Mouse (Mus musculus) forebrain, embryonic 10.5 days (tissue): ENCODE results near the gene Trim72. TPM values are rescaled to one million over a fixed set of nuclear protein-coding genes. Genes with fewer than 3 reads are reported as not detected.

Source experiments
- DNase-seq: peaks from one replicate; pipeline ENCODE4 v3.0.0-alpha.2; 2017; ENCODE audit warnings: low spot score; ENCODE audit errors: extremely low spot score
- H3K27ac ChIP-seq: fragments of 300-500 bp; sonication (generic); 2 replicates; pipeline ENCODE4 v1.5.1; 2016; ENCODE audit warnings: mild to moderate bottlenecking
- H3K27me3 ChIP-seq: fragments of 300-500 bp; sonication (generic); 2 replicates; pipeline ENCODE4 v1.6.1; 2016; ENCODE audit warnings: mild to moderate bottlenecking; ENCODE audit not compliant: poor library complexity, severe bottlenecking
- H3K36me3 ChIP-seq: fragments of 300-500 bp; sonication (generic); replicated peaks from 2 replicates; pipeline ENCODE4 v1.6.1; 2016; ENCODE audit warnings: mild to moderate bottlenecking, moderate library complexity
- H3K4me1 ChIP-seq: fragments of 300-500 bp; sonication (generic); 2 replicates; pipeline ENCODE4 v1.6.1; 2016
- H3K4me3 ChIP-seq: fragments of 300-500 bp; sonication (generic); 2 replicates; pipeline ENCODE4 v1.5.1; 2016; ENCODE audit warnings: mild to moderate bottlenecking, moderate library complexity
- H3K9me3 ChIP-seq: fragments of 300-500 bp; sonication (generic); 2 replicates; pipeline ENCODE4 v1.6.1; 2016; ENCODE audit warnings: mild to moderate bottlenecking, moderate library complexity
- WGBS: fragments of 180-500 bp; shearing (Covaris S2); methylation state at CpG from one replicate; pipeline ENCODE4 v1.1.7; 2016; 5-methylcytosine and 5-hydroxymethylcytosine counted together
- polyA plus RNA-seq: library from polyadenylated mRNA; unstranded; fragments of >200 nt; fragmentation: Nextera tagmentation; extraction: Ambion mirVana; gene quantifications from 2 replicates; pipeline ENCODE4 v1.2.1, GENCODE M21; 2016

Gene Trim72
- polyA plus RNA-seq: not detected in 2 replicates

- H3K4me1 ChIP-seq: peaks cover 18% of the 10 kb centered on the region
- no peaks in the 10 kb centered on the region for H3K9me3 ChIP-seq
- H3K27me3 ChIP-seq: peaks cover 32% of the 10 kb centered on the region
- H3K27ac ChIP-seq: peak within 1 kb of the TSS; percentile 9; the same call in 1 of the 2 replicates
- peak within 1 kb of the TSS; percentile 30 for H3K4me3 ChIP-seq
- no peak for DNase-seq
- WGBS: 95% methylated on average over 2 of the region's 2 CpGs
- no peaks in the 10 kb centered on the region for H3K36me3 ChIP-seq
These were observed at the start of gene Trim72 for GRCm38 (mm10) chr7:128003688-128004087. Trim72 (plus strand) TSS chr7:128003949.

GRCm38 (mm10) chr7:127959364-127959763, 44.4 kb upstream of the Trim72 start:
- no peak for DNase-seq
- 80% methylated on average over 5 of the region's 5 CpGs for WGBS
- no peaks in the 10 kb centered on the region for H3K9me3 ChIP-seq
- H3K4me3 ChIP-seq: no peak overlapping the region
- no peaks in the 10 kb centered on the region for H3K27me3 ChIP-seq
- H3K4me1 ChIP-seq: no peaks in the 10 kb centered on the region
- H3K36me3 ChIP-seq: no peaks in the 10 kb centered on the region
- H3K27ac ChIP-seq: no peak overlapping the region

- 18% methylated on average over 10 of the region's 10 CpGs for WGBS
- Histone ChIP-seq H3K4me3 (peak overlapping the region; percentile 96), H3K4me1 (peaks cover 24% of the 10 kb centered on the region), H3K36me3 (peaks cover 26% of the 10 kb centered on the region), H3K9me3 (no peaks in the 10 kb centered on the region), H3K27ac (peak overlapping the region; percentile 100), H3K27me3 (no peaks in the 10 kb centered on the region)
- peak; percentile 22 for DNase-seq
These were observed 37.3 kb upstream of the Trim72 start for GRCm38 (mm10) chr7:127966371-127966918.

GRCm38 (mm10) chr7:127967004-127967921, 36.5 kb upstream of the Trim72 start, which contains the start of gene Fus:
Fus (plus strand) TSS chr7:127967457.
- no peaks in the 10 kb centered on the region for H3K27me3 ChIP-seq
- DNase-seq: peak; percentile 95
- H3K4me1 ChIP-seq: peaks cover 24% of the 10 kb centered on the region
- under 1% methylated on average over 89 of the region's 92 CpGs for WGBS
- H3K9me3 ChIP-seq: no peaks in the 10 kb centered on the region
- peaks cover 34% of the 10 kb centered on the region for H3K36me3 ChIP-seq
- H3K27ac ChIP-seq: peak within 1 kb of the TSS; percentile 100
- peak within 1 kb of the TSS; percentile 96 for H3K4me3 ChIP-seq

- Histone ChIP-seq H3K4me1 (peaks cover 27% of the 10 kb centered on the region), H3K9me3 (no peaks in the 10 kb centered on the region), H3K27ac (peak overlapping the region; percentile 100), H3K4me3 (peak overlapping the region; percentile 96), H3K27me3 (no peaks in the 10 kb centered on the region), H3K36me3 (peaks cover 43% of the 10 kb centered on the region)
- peak; percentile 85 for DNase-seq
- WGBS: 2% methylated on average over 41 of the region's 42 CpGs
These were observed 35.6 kb upstream of the Trim72 start for GRCm38 (mm10) chr7:127967922-127968828.

- Histone ChIP-seq H3K36me3 (peaks cover 100% of the 10 kb centered on the region), H3K27me3 (no peaks in the 10 kb centered on the region), H3K9me3 (no peaks in the 10 kb centered on the region), H3K4me3 (no peak overlapping the region), H3K27ac (no peak overlapping the region), H3K4me1 (peaks cover 9% of the 10 kb centered on the region)
- 97% methylated on average over 2 of the region's 2 CpGs for WGBS
- no peak for DNase-seq
These were observed 29.3 kb upstream of the Trim72 start for GRCm38 (mm10) chr7:127974413-127974930.

- Histone ChIP-seq H3K9me3 (no peaks in the 10 kb centered on the region), H3K4me3 (no peak overlapping the region), H3K36me3 (peaks cover 100% of the 10 kb centered on the region), H3K27ac (no peak overlapping the region), H3K4me1 (no peaks in the 10 kb centered on the region), H3K27me3 (no peaks in the 10 kb centered on the region)
- no peak for DNase-seq
- WGBS: 92% methylated on average over 2 of the region's 2 CpGs
These were observed 24.9 kb upstream of the Trim72 start for GRCm38 (mm10) chr7:127978856-127979255.

GRCm38 (mm10) chr7:127980606-127981005, 23.1 kb upstream of the Trim72 start:
- no peak overlapping the region for H3K4me3 ChIP-seq
- no peak overlapping the region for H3K27ac ChIP-seq
- WGBS: 95% methylated on average over 3 of the region's 3 CpGs
- no peaks in the 10 kb centered on the region for H3K4me1 ChIP-seq
- H3K36me3 ChIP-seq: peaks cover 100% of the 10 kb centered on the region
- DNase-seq: no peak
- H3K27me3 ChIP-seq: no peaks in the 10 kb centered on the region
- H3K9me3 ChIP-seq: no peaks in the 10 kb centered on the region

- DNase-seq: no peak
- H3K36me3 ChIP-seq: peaks cover 88% of the 10 kb centered on the region
- peaks cover 13% of the 10 kb centered on the region for H3K4me1 ChIP-seq
- H3K4me3 ChIP-seq: no peak overlapping the region
- 100% methylated on average over 1 of the region's 1 CpGs for WGBS
- H3K27ac ChIP-seq: no peak overlapping the region
- no peaks in the 10 kb centered on the region for H3K9me3 ChIP-seq
- no peaks in the 10 kb centered on the region for H3K27me3 ChIP-seq
These were observed 14.8 kb upstream of the Trim72 start for GRCm38 (mm10) chr7:127988904-127989303.

GRCm38 (mm10) chr7:127991643-127992487, 11.9 kb upstream of the Trim72 start:
- Histone ChIP-seq H3K9me3 (no peaks in the 10 kb centered on the region), H3K27me3 (no peaks in the 10 kb centered on the region), H3K4me1 (peaks cover 13% of the 10 kb centered on the region), H3K4me3 (no peak overlapping the region), H3K36me3 (peaks cover 67% of the 10 kb centered on the region), H3K27ac (no peak overlapping the region)
- peak; percentile 72 for DNase-seq
- WGBS: 52% methylated on average over 6 of the region's 6 CpGs

- H3K36me3 ChIP-seq: peaks cover 60% of the 10 kb centered on the region
- 56% methylated on average over 5 of the region's 5 CpGs for WGBS
- 0 out of 2 replicates have a peak overlapping the region, but pooled peaks have one; percentile 25 for H3K27ac ChIP-seq
- H3K9me3 ChIP-seq: no peaks in the 10 kb centered on the region
- DNase-seq: no peak
- H3K27me3 ChIP-seq: no peaks in the 10 kb centered on the region
- no peak overlapping the region; the same call in 1 of the 2 replicates for H3K4me3 ChIP-seq
- H3K4me1 ChIP-seq: peaks cover 13% of the 10 kb centered on the region
These were observed 11.0 kb upstream of the Trim72 start for GRCm38 (mm10) chr7:127992488-127993340.
